Mouse (Mus musculus) large intestine, adult 2 months (tissue): ENCODE measurements around the gene Tmem17. TPM values are rescaled to one million over a fixed set of nuclear protein-coding genes. Genes with fewer than 3 reads are reported as not detected.

ENCODE experiments used
- DNase-seq: peaks from one replicate; pipeline ENCODE4 v3.0.0-alpha.2; 2012; ENCODE audit warnings: low read depth, low spot score
- WGBS: fragments of 180-500 bp; shearing (Covaris S2); methylation state at CpG from one replicate; pipeline ENCODE4 v1.1.7; 2018; 5-methylcytosine and 5-hydroxymethylcytosine counted together
- polyA plus RNA-seq: library from polyadenylated mRNA; depleted of rRNA; stranded (reverse); fragments of >200 nt; gene quantifications from 2 replicates; pipeline ENCODE4 v1.2.3, GENCODE M21; 2012; rRNA removed

Tmem17 gene
- 1.3 and 1.6 TPM in 2 replicates for polyA plus RNA-seq

- under 1% methylated on average over 73 of the region's 73 CpGs for WGBS
- DNase-seq = peak; percentile 68
Observed at GRCm38 (mm10) chr11:22512038-22513001, at the start of gene Tmem17. Gene Tmem17 (plus strand): TSS chr11:22512088.

DNA sequence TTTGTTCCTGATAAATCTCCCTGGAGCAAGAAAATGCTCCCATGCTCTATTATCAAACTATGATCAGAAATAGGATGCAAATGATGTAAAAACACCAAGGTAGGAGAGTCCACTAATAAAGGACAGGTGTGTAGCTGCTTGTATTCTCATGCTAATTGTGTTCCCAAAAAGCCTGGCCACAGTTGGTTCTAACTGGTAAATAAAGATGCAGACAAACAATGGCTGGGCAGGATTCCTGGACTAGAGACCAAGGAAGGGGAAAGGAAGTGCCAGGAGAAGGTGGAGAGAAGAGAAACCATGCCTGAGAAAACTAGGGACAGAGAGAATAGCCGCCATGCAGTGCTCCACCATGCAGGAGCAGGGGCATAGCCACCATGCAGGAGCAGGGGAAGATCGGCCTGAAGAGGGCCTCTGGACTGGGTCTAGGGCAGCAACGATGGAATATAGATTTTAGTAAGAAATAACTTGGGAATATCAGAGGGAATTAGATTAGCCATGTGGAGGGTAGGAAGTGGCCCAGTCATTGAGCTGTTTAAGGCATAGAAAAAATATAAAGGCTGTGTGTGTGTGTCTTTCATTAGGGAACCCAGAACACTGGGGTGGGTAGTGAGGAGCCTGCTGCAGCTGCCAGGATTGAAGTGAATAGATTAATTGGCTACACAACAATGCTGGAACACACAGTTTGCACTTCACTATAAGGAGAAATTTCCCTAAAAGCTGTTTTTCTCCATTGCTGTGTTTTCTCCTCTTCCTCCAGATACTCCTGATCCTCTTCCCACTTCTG lies 31.9 kb upstream of the Tmem17 start:
- 89% methylated on average over 3 of the region's 3 CpGs for WGBS
- DNase-seq = no peak

DNA sequence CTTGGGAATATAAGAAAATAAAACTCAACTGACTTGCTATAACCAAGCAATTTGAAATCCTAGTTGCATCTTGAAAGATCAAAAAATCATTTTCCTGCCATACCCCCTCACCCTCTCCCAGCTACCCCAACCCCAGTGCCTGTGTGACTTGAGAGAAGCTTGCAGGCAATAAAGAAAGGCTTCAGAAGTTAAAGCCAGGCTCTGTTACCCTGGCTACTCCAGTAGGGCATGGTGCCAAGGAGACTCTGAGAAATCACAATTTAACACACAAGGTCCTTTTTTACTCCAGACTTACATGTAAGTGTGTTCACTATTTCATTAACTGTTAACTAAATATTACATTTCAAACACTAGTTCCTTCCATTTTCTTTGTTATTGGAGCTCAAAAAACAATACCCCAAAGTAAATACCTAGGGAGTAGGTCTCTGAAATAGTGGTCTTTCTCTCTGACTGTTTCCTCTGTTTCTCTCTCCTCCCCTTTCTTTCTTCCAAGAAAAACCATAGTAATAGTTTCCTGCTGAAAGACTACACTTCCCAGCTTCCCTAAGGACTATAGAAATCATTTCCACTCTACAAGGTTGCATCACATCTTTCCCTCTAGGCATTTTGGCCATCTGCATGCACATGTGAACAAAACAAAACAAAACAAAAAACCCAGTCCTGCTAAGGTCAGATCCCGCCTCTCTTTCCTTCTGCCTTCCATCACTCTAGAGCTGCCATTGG lies 30.1 kb upstream of the Tmem17 start:
- 80% methylated on average over 1 of the region's 1 CpGs for WGBS
- DNase-seq = no peak

DNA sequence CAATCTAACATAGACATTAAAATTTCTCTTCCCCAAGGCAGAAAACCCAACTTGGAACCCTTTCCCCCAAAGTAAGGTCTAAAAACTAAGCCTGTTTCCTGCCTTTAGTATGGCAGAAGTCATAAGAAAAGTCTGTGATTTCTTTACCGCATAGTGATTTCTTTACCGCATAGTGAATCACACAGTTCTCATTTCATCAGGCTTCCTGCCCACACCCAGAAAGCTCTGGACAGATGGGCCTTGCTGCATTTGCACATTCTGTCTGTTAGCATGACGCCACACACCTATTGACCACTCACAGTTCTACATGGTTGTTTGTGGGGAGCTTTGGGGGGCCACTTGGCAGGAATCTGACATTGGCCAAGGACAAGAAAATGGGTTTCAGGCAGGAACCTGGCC lies 29.5 kb upstream of the Tmem17 start:
- WGBS = 96% methylated on average over 3 of the region's 3 CpGs
- DNase-seq = no peak

DNA sequence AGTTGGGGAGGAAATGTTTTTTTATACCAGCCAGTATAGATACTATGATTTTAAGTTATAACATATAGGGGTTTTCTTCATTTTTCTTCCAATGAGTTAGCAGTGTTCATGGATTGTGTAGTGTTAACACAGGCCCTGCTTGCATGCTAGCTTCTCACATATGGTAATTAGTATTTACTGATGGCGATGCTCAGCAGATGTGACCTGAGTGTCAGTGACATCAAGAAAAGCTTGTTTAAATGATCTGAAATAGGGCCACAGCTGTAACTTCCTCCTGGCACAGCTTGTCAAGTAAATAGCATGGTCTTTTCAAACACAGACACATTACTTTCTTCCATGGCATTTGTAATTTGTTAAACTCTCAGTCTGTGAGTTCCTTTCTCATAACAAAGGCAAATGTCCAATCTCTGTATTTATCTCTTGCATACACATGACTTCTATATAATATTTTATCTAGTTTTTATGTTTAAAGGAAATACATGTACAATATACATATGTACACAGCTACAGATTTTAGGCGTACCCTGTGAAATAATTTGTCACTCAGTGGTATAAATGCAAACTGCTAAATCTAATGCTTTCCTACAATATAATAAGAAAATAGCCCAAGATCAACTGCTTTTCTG lies 18.1 kb upstream of the Tmem17 start:
- no peak for DNase-seq
- WGBS = 81% methylated on average over 2 of the region's 2 CpGs

GRCm38 (mm10) chr11:22494941-22495340 lies 16.9 kb upstream of the Tmem17 start:
- no peak for DNase-seq

- 88% methylated on average over 6 of the region's 6 CpGs for WGBS
- DNase-seq = no peak
Observed at GRCm38 (mm10) chr11:22499396-22499795, 12.5 kb upstream of the Tmem17 start.

GRCm38 (mm10) chr11:22499886-22500285 lies 12.0 kb upstream of the Tmem17 start:
- no peak for DNase-seq

DNA sequence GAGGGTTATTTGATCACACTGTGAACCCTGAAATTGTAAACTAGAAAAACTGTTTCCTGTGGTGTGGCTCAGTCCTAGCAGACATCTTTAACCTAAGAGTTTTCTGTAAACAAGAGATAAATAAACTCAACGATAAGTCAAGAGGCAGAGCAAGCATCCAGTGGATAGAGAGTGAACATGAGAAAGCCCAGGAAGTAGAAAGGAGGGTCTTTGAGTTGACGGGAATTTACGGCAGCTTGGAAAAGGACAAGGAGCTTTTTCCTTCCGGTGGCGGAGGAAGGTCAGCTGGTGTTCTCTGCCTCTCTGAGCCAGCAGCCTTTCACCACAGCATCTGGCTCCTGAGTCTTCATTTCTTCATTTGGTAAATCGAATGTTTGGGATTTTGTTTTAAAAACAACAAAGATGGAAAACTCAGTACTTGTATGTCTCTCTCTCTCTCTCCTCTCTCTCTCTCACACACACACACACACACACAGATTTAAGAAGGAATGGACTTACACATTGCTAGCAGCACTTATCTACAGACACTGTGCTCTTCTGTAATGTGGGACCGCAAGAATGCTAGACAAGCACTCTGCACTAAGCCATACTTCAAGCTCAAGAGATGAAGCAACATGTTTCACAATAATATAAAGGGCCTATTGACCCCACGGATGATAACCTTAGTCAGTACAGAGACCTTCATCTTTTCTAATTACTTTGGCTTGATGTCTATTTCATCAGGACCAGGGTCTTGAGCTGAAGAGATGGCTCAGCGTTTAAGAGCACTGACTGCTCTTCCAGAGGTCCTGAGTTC lies 10.9 kb upstream of the Tmem17 start:
- 75% methylated on average over 9 of the region's 9 CpGs for WGBS
- no peak for DNase-seq

GRCm38 (mm10) chr11:22513075-22513474 lies 1.2 kb downstream of the Tmem17 start:
- WGBS = 42% methylated on average over 11 of the region's 11 CpGs

DNA sequence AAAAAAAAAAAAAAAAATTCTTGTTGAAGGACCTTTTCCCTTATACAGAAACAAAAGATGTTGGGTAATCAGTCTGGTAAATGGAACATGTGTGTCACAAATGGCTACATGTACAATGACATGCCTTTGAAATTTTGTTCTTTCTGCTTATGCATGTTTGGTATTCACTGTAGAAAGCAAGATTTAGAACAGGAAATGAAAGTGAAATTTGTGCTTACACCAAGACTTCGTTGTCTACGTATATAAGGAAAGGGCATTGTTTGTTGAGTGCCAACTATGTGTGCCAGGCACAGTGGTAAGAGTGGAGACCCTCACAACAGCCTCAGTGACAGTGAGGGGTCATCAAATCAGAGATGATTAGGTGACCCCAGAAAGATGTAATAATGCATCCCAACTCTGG lies 3.2 kb downstream of the Tmem17 start:
- DNase-seq = no peak
- WGBS = 79% methylated on average over 2 of the region's 2 CpGs

More at GRCm38 (mm10) chr11:22513075-22513474, 1.2 kb downstream of the Tmem17 start:
- no peak for DNase-seq

DNA sequence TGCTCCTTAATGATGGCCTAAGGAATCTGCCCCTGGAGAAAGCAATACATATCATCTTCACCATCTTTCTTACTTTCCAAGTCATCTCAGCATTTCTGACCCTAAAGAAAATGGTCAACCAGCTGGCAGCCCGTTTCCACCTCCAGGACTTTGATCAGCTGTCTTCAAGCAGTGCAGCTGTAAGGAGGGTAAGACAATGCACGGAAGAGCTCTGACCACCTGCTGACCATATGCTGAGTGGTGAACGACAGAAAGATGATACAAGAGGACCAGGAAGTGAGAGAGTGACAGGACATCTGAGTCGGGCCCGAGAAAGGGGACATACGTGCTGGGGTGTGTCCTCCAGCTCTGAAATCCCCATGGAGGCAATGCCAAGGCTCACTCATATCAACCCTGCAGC lies 6.6 kb downstream of the Tmem17 start:
- 81% methylated on average over 6 of the region's 6 CpGs for WGBS

GRCm38 (mm10) chr11:22520251-22520650 lies 8.4 kb downstream of the Tmem17 start:
- WGBS = 99% methylated on average over 4 of the region's 4 CpGs
- DNase-seq = no peak

More for the DNA sequence above, 6.6 kb downstream of the Tmem17 start:
- no peak for DNase-seq

GRCm38 (mm10) chr11:22524606-22525005 lies 12.7 kb downstream of the Tmem17 start:
- WGBS = 94% methylated on average over 1 of the region's 1 CpGs
- DNase-seq = no peak

- WGBS = 66% methylated on average over 1 of the region's 1 CpGs
- no peak for DNase-seq
Observed at GRCm38 (mm10) chr11:22540600-22540999, 28.7 kb downstream of the Tmem17 start.

DNA sequence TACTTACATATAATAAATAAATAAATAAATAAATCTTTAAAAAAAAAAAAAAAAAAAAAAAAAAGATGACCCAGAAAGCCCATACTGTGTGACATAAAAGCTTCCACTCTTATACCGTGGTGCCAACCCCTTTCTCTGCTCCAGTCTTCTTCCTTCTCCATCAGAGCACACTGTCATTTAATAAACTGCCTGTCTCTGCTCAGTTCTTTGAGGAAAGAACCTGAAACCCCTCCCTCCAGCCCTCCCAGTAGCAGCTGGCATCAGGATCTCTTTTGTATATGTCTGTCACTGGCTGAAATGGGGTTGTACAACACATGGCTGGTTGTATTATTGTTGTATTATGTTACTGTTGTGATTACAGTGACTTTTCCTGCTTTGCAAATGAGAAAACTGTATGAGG lies 48.2 kb downstream of the Tmem17 start:
- 82% methylated on average over 1 of the region's 1 CpGs for WGBS

GRCm38 (mm10) chr11:22560503-22561328 lies 48.8 kb downstream of the Tmem17 start:
- WGBS = 39% methylated on average over 6 of the region's 6 CpGs
- DNase-seq = no peak

More for the DNA sequence above, 48.2 kb downstream of the Tmem17 start:
- DNase-seq = no peak

DNA sequence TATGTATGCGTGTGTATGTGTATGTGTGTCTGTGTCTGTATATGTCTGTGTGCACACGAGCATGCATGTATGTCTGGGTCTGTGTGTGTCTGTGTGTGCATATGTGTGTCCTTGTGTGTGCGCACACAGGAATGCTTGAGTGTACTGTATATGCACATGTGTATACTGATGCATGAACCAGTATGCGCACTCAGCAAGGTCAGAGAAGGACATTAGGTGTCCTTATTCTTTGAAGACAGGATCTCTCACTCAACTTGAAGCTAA lies 49.4 kb downstream of the Tmem17 start:
- WGBS = 90% methylated on average over 4 of the region's 4 CpGs
- no peak for DNase-seq
